Mouse (Mus musculus) c-Kit-positive CD71-positive TER-119-positive erythroid progenitor cells, embryonic 14.5 days (primary cell): ENCODE measurements around the gene Serac1.

Experiments used
- DNase-seq: peaks from one replicate; pipeline ENCODE4 v3.0.0-alpha.2; 2013; ENCODE audit warnings: low spot score

Serac1 gene

GRCm38 (mm10) chr17:6079287-6080122, at the start of gene Serac1, which contains the start of gene Gtf2h5:
TSS of gene Serac1 (minus strand) at chr17:6079741.
TSS of gene Gtf2h5 (plus strand) at chr17:6079786.
- DNase-seq, result peak; percentile 96

GRCm38 (mm10) chr17:6128039-6128438, 48.5 kb upstream of the Serac1 start:
- DNase-seq, result no peak

- no peak for DNase-seq
Measured at GRCm38 (mm10) chr17:6125441-6125840, 45.9 kb upstream of the Serac1 start.

- DNase-seq, result no peak
Measured at GRCm38 (mm10) chr17:6123776-6124175, 44.2 kb upstream of the Serac1 start.

- DNase-seq, result no peak
Measured at GRCm38 (mm10) chr17:6118861-6119260, 39.3 kb upstream of the Serac1 start.

- DNase-seq, result no peak
Measured at GRCm38 (mm10) chr17:6117917-6118316, 38.4 kb upstream of the Serac1 start.

- DNase-seq, result no peak
Measured at GRCm38 (mm10) chr17:6117148-6117725, 37.7 kb upstream of the Serac1 start.

GRCm38 (mm10) chr17:6115085-6115484, 35.5 kb upstream of the Serac1 start:
- no peak for DNase-seq

- no peak for DNase-seq
Measured at GRCm38 (mm10) chr17:6113653-6114052, 34.1 kb upstream of the Serac1 start.

- DNase-seq, result no peak
Measured at GRCm38 (mm10) chr17:6110956-6111355, 31.4 kb upstream of the Serac1 start.

GRCm38 (mm10) chr17:6108175-6108574, 28.6 kb upstream of the Serac1 start:
- no peak for DNase-seq

GRCm38 (mm10) chr17:6107015-6107601, 27.6 kb upstream of the Serac1 start:
- DNase-seq, result peak; percentile 25

GRCm38 (mm10) chr17:6106361-6107014, 26.9 kb upstream of the Serac1 start, which contains the start of gene Tulp4:
TSS of gene Tulp4 (plus strand) at chr17:6106437.
- DNase-seq, result peak; percentile 71

- DNase-seq, result no peak
Measured at GRCm38 (mm10) chr17:6103566-6103965, 24.0 kb upstream of the Serac1 start.

GRCm38 (mm10) chr17:6102287-6102686, 22.7 kb upstream of the Serac1 start:
- DNase-seq, result no peak

- DNase-seq, result peak; percentile 29
Measured at GRCm38 (mm10) chr17:6097884-6098283, 18.3 kb upstream of the Serac1 start.

GRCm38 (mm10) chr17:6095579-6095978, 16.0 kb upstream of the Serac1 start:
- DNase-seq, result no peak

GRCm38 (mm10) chr17:6091604-6092003, 12.1 kb upstream of the Serac1 start:
- no peak for DNase-seq

- DNase-seq, result no peak
Measured at GRCm38 (mm10) chr17:6083323-6083890, 3.9 kb upstream of the Serac1 start.

- DNase-seq, result no peak
Measured at GRCm38 (mm10) chr17:6073405-6073804, 6.1 kb downstream of the Serac1 start.

- DNase-seq, result no peak
Measured at GRCm38 (mm10) chr17:6069866-6070265, 9.7 kb downstream of the Serac1 start.

- no peak for DNase-seq
Measured at GRCm38 (mm10) chr17:6067613-6068012, 11.9 kb downstream of the Serac1 start.
